Mouse (Mus musculus) intestine, embryonic 15.5 days (tissue): ENCODE data around the gene St3gal3. TPM values are rescaled to one million over a fixed set of nuclear protein-coding genes. Genes with fewer than 3 reads are reported as not detected.
A peak's percentile ranks its signal among the peaks of the same experiment; 100 is the strongest.

Source experiments
- ATAC-seq: fragments of 200-750 bp; cut with Nextera tagmentation; 2 replicates; pipeline ENCODE4 v1.8.0; 2017; ENCODE audit warnings: moderate TSS enrichment, moderate library complexity
- H3K27ac ChIP-seq: fragments of 300-500 bp; sonication (generic); 2 replicates; pipeline ENCODE4 v1.5.1; 2015; ENCODE audit warnings: mild to moderate bottlenecking, inconsistent platforms
- H3K27me3 ChIP-seq: fragments of 300-500 bp; sonication (generic); replicated peaks from 2 replicates; pipeline ENCODE4 v1.6.1; 2015; ENCODE audit warnings: inconsistent platforms
- H3K36me3 ChIP-seq: fragments of 300-500 bp; sonication (generic); 2 replicates; pipeline ENCODE4 v1.6.1; 2015; ENCODE audit warnings: inconsistent platforms
- H3K4me1 ChIP-seq: fragments of 300-500 bp; sonication (generic); replicated peaks from 2 replicates; pipeline ENCODE4 v1.6.1; 2015; ENCODE audit warnings: inconsistent platforms
- H3K4me2 ChIP-seq: fragments of 300-500 bp; sonication (generic); replicated peaks from 2 replicates; pipeline ENCODE4 v1.6.1; 2015; ENCODE audit warnings: mild to moderate bottlenecking, inconsistent platforms
- H3K4me3 ChIP-seq: fragments of 300-500 bp; sonication (generic); replicated peaks from 2 replicates; pipeline ENCODE4 v1.5.1; 2015; ENCODE audit warnings: inconsistent platforms
- H3K9ac ChIP-seq: fragments of 300-500 bp; sonication (generic); 2 replicates; pipeline ENCODE4 v1.6.1; 2015; ENCODE audit warnings: inconsistent platforms
- H3K9me3 ChIP-seq: fragments of 300-500 bp; sonication (generic); 2 replicates; pipeline ENCODE4 v1.6.1; 2016; ENCODE audit warnings: inconsistent platforms
- WGBS: fragments of 180-500 bp; shearing (Covaris S2); methylation state at CpG from one replicate; pipeline ENCODE4 v1.1.7; 2015; 5-methylcytosine and 5-hydroxymethylcytosine counted together
- polyA plus RNA-seq: library from polyadenylated mRNA; unstranded; fragments of >200 nt; fragmentation: Nextera tagmentation; extraction: Ambion mirVana; gene quantifications from 2 replicates; pipeline ENCODE4 v1.2.1, GENCODE M21; 2015

St3gal3 gene
- polyA plus RNA-seq, 1 experiment from 2014 or later, result 8.2 TPM

- H3K4me3 ChIP-seq, result no peak overlapping the region
- ATAC-seq, result no peak
- H3K36me3 ChIP-seq, result peaks cover 19% of the 10 kb centered on the region
- H3K4me1 ChIP-seq, result peaks cover 18% of the 10 kb centered on the region
- H3K4me2 ChIP-seq, result no peak overlapping the region
- H3K9me3 ChIP-seq, result no peaks in the 10 kb centered on the region
- no peak overlapping the region for H3K9ac ChIP-seq
- no peak overlapping the region for H3K27ac ChIP-seq
- 75% methylated on average over 8 of the region's 8 CpGs for WGBS
- no peaks in the 10 kb centered on the region for H3K27me3 ChIP-seq
Observed at GRCm38 (mm10) chr4:117908834-117909453, 225.8 kb downstream of the St3gal3 start.

GRCm38 (mm10) chr4:117906196-117906595, 228.5 kb downstream of the St3gal3 start:
- Histone ChIP-seq H3K9me3 (no peaks in the 10 kb centered on the region), H3K4me2 (no peak overlapping the region), H3K4me3 (no peak overlapping the region), H3K4me1 (peaks cover 5% of the 10 kb centered on the region; the same call in 1 of the 2 replicates), H3K27me3 (no peaks in the 10 kb centered on the region), H3K27ac (no peak overlapping the region), H3K36me3 (peaks cover 31% of the 10 kb centered on the region), H3K9ac (no peak overlapping the region)
- ATAC-seq, result no peak
- 86% methylated on average over 3 of the region's 3 CpGs for WGBS

DNA sequence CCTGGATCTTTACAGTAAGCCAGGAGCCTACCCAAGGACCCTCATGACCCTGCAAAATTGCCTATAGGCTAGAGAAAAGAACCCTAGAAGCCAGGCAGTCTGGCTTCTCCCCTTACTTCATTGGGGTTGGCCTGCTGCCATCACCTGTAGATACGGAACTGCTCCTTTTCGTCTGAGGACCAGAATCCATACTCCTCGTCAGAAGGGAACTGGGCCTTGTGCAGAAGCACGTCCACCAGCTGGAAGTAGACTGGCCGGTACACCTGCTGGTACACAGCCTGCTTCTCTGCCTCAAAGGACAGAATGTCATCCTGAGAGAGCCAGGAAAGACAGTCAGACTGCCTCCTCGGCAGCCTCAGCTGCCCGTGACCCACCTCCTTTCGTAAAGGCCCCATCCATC, 230.0 kb downstream of the St3gal3 start:
- H3K4me2 ChIP-seq, result no peak overlapping the region
- H3K27ac ChIP-seq, result no peak overlapping the region
- no peak overlapping the region for H3K9ac ChIP-seq
- H3K9me3 ChIP-seq, result no peaks in the 10 kb centered on the region
- no peak overlapping the region for H3K4me3 ChIP-seq
- 87% methylated on average over 8 of the region's 8 CpGs for WGBS
- peaks cover 39% of the 10 kb centered on the region for H3K36me3 ChIP-seq
- no peaks in the 10 kb centered on the region for H3K27me3 ChIP-seq
- H3K4me1 ChIP-seq, result peaks cover 5% of the 10 kb centered on the region; the same call in 1 of the 2 replicates
- no peak for ATAC-seq

- H3K4me1 ChIP-seq, result peaks cover 2% of the 10 kb centered on the region; the same call in 1 of the 2 replicates
- no peak overlapping the region for H3K9ac ChIP-seq
- no peak overlapping the region for H3K4me2 ChIP-seq
- ATAC-seq, result no peak
- 86% methylated on average over 10 of the region's 10 CpGs for WGBS
- peaks cover 44% of the 10 kb centered on the region for H3K36me3 ChIP-seq
- no peaks in the 10 kb centered on the region for H3K9me3 ChIP-seq
- H3K27me3 ChIP-seq, result no peaks in the 10 kb centered on the region
- H3K27ac ChIP-seq, result no peak overlapping the region
- H3K4me3 ChIP-seq, result no peak overlapping the region
Observed at GRCm38 (mm10) chr4:117904094-117904493, 230.6 kb downstream of the St3gal3 start.

DNA sequence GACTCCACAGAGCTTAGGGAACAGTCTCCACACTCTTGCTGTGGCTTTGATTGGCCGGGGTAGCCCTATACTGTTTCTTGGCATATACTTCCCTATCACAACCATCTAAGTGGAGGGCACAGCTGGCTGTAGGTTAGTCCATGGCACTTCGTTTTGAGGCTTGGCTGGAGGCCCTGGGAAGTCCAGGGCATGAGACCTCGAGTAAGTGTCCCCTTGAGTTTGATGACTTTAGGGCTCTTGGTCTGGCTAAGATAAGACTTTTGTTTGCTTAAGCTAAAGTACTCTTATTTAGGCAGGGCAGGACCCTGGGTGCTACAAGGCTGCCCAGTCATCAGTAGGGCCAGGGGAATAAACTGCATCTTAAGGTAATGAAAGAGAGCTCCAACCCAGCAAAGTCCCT, 236.6 kb downstream of the St3gal3 start:
- 67% methylated on average over 3 of the region's 3 CpGs for WGBS
- no peak overlapping the region for H3K27ac ChIP-seq
- H3K4me3 ChIP-seq, result no peak overlapping the region
- H3K9ac ChIP-seq, result no peak overlapping the region
- H3K9me3 ChIP-seq, result no peaks in the 10 kb centered on the region
- H3K4me1 ChIP-seq, result no peaks in the 10 kb centered on the region
- no peaks in the 10 kb centered on the region for H3K27me3 ChIP-seq
- H3K4me2 ChIP-seq, result no peak overlapping the region
- H3K36me3 ChIP-seq, result peaks cover 51% of the 10 kb centered on the region
- ATAC-seq, result no peak

- ATAC-seq, result no peak
- H3K4me3 ChIP-seq, result no peak overlapping the region
- peaks cover 8% of the 10 kb centered on the region for H3K4me1 ChIP-seq
- 87% methylated on average over 6 of the region's 6 CpGs for WGBS
- H3K4me2 ChIP-seq, result no peak overlapping the region
- no peaks in the 10 kb centered on the region for H3K9me3 ChIP-seq
- H3K27me3 ChIP-seq, result no peaks in the 10 kb centered on the region
- H3K9ac ChIP-seq, result no peak overlapping the region
- no peak overlapping the region for H3K27ac ChIP-seq
- peaks cover 43% of the 10 kb centered on the region for H3K36me3 ChIP-seq
Observed at GRCm38 (mm10) chr4:117896031-117896430, 238.7 kb downstream of the St3gal3 start.

GRCm38 (mm10) chr4:117895339-117895738, 239.4 kb downstream of the St3gal3 start:
- ATAC-seq, result no peak
- Histone ChIP-seq H3K4me1 (peaks cover 12% of the 10 kb centered on the region), H3K9me3 (no peaks in the 10 kb centered on the region), H3K27me3 (no peaks in the 10 kb centered on the region), H3K36me3 (peaks cover 42% of the 10 kb centered on the region), H3K9ac (no peak overlapping the region), H3K4me3 (no peak overlapping the region), H3K4me2 (no peak overlapping the region), H3K27ac (no peak overlapping the region)
- 82% methylated on average over 7 of the region's 7 CpGs for WGBS

DNA sequence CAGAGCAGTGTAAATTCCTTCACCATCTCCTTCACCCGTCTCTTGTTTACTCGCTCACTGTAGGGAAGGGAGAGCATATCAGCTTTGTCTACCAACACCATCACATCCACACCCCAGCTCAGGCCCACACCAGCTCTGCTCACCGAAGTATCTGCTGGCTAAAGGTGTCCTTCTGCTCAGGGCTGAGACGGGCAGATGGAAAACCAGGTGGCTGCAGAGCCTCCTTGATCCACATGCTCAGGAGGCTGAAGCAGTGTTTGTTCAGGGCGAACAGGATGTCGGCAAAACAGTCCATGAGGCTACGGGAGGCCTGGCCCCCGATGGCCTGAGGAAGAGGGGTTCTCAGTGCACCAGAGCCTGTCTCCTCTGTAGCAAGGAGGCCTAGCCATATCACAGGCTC, 240.1 kb downstream of the St3gal3 start:
- WGBS, result 86% methylated on average over 8 of the region's 8 CpGs
- H3K27ac ChIP-seq, result no peak overlapping the region
- no peaks in the 10 kb centered on the region for H3K9me3 ChIP-seq
- H3K4me3 ChIP-seq, result no peak overlapping the region
- peaks cover 12% of the 10 kb centered on the region for H3K4me1 ChIP-seq
- no peak overlapping the region for H3K9ac ChIP-seq
- H3K36me3 ChIP-seq, result peaks cover 42% of the 10 kb centered on the region
- no peaks in the 10 kb centered on the region for H3K27me3 ChIP-seq
- H3K4me2 ChIP-seq, result no peak overlapping the region
- no peak for ATAC-seq

DNA sequence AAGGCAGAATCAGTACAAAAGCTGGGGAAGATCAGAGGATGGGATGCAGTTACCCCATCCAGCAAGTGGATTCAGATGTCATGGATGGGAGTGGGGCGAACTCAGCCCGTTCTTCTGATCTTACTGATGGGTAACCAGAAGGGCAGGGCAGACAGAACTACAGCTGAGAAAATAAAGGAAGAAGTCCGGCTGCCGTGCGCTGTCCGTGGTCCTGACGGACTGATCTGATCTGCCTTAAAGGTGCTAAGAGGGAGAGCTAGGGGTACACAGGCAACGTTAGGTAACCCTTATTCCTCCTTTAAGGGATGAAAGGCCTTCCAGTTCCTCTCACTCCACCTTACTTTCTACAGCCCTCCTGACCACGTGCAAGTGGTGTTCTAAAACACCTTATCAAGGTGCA, 241.3 kb downstream of the St3gal3 start:
- H3K9me3 ChIP-seq, result no peaks in the 10 kb centered on the region
- 20% methylated on average over 9 of the region's 9 CpGs for WGBS
- no peak overlapping the region for H3K4me2 ChIP-seq
- H3K36me3 ChIP-seq, result peaks cover 32% of the 10 kb centered on the region
- no peaks in the 10 kb centered on the region for H3K27me3 ChIP-seq
- no peak overlapping the region for H3K9ac ChIP-seq
- no peak for ATAC-seq
- no peak overlapping the region for H3K27ac ChIP-seq
- H3K4me3 ChIP-seq, result no peak overlapping the region
- peaks cover 12% of the 10 kb centered on the region for H3K4me1 ChIP-seq

- H3K36me3 ChIP-seq, result peaks cover 24% of the 10 kb centered on the region
- peak; percentile 88 for ATAC-seq
- H3K27me3 ChIP-seq, result no peaks in the 10 kb centered on the region
- WGBS, result 0% methylated on average over 21 of the region's 21 CpGs
- H3K9ac ChIP-seq, result peak within 1 kb of the TSS; percentile 55
- peak within 1 kb of the TSS; percentile 73 for H3K4me2 ChIP-seq
- H3K4me1 ChIP-seq, result peaks cover 13% of the 10 kb centered on the region
- H3K27ac ChIP-seq, result no peak within 1 kb of the TSS
- H3K4me3 ChIP-seq, result peak within 1 kb of the TSS; percentile 71
- H3K9me3 ChIP-seq, result no peaks in the 10 kb centered on the region
Observed at GRCm38 (mm10) chr4:117891738-117892161, 243.0 kb downstream of the St3gal3 start, which contains the start of gene Dph2. Dph2 (minus strand) TSS chr4:117892032.

DNA sequence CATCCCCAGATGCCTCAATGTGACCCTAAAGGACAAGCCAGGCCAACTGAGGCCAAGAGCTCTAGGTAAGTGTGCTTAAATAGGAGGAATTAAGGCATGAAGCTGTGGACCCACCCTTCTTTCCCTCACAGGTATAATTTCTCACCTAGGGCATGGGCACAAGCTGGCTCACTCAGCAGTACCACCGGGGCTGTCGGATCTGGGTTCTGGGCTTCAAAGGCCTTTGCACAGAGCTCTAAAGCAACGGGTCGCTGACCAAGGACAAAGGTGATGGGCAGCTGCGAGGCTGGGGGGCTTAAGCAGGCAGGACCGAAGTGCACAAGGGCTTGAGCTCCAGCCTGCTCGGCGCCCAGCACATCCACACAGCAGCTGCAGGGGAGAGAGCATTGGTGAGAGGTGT, 244.0 kb downstream of the St3gal3 start:
- Histone ChIP-seq H3K36me3 (peaks cover 21% of the 10 kb centered on the region), H3K9ac (0 out of 2 replicates have a peak overlapping the region, but pooled peaks have one; percentile 55), H3K27ac (no peak overlapping the region), H3K4me2 (peak overlapping the region; percentile 73), H3K9me3 (no peaks in the 10 kb centered on the region), H3K4me3 (peak overlapping the region; percentile 71; the same call in 1 of the 2 replicates), H3K4me1 (peaks cover 23% of the 10 kb centered on the region), H3K27me3 (no peaks in the 10 kb centered on the region)
- ATAC-seq, result no peak
- WGBS, result 93% methylated on average over 8 of the region's 8 CpGs

DNA sequence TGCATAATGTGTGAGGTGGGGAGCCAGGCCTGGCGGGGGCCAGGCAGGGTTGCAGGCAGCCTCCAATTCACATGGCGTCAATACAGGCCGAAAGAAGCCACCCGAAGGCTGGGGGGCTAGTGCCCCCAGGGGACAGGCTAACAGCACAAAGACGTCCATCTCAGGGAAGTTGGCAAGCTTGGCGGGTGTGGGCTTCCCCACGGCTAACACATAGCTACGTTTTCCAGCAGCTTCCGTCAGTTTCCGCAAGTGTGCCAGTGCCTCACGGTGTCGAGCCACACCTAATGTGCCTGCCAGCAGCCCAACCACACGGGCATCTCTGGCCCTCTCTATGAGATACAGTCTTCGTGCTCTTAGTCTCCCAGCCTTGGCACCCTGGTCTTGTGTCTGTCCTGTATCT, 244.7 kb downstream of the St3gal3 start:
- ATAC-seq, result no peak
- H3K27me3 ChIP-seq, result no peaks in the 10 kb centered on the region
- H3K4me3 ChIP-seq, result no peak overlapping the region
- no peak overlapping the region for H3K4me2 ChIP-seq
- H3K9ac ChIP-seq, result no peak overlapping the region
- WGBS, result 93% methylated on average over 14 of the region's 14 CpGs
- peaks cover 23% of the 10 kb centered on the region for H3K4me1 ChIP-seq
- H3K9me3 ChIP-seq, result no peaks in the 10 kb centered on the region
- no peak overlapping the region for H3K27ac ChIP-seq
- H3K36me3 ChIP-seq, result peaks cover 24% of the 10 kb centered on the region

- ATAC-seq, result no peak
- 91% methylated on average over 15 of the region's 15 CpGs for WGBS
- H3K9ac ChIP-seq, result no peak overlapping the region
- no peaks in the 10 kb centered on the region for H3K27me3 ChIP-seq
- peaks cover 24% of the 10 kb centered on the region for H3K36me3 ChIP-seq
- H3K4me2 ChIP-seq, result no peak overlapping the region
- H3K4me1 ChIP-seq, result peaks cover 23% of the 10 kb centered on the region
- H3K4me3 ChIP-seq, result no peak overlapping the region
- H3K27ac ChIP-seq, result no peak overlapping the region
- no peaks in the 10 kb centered on the region for H3K9me3 ChIP-seq
Observed at GRCm38 (mm10) chr4:117889471-117889870, 245.2 kb downstream of the St3gal3 start.
